In genomic region chr5:112488101-112488776, GRCm38 (mm10) we compare ENCODE assay signal across 32 mouse cellular contexts. TPM values are rescaled to one million over a fixed set of nuclear protein-coding genes. Genes with fewer than 3 reads are reported as not detected.
DNase-seq lines count a peak whose midpoint lies in the region; ATAC-seq and TF ChIP-seq lines count a peak whose summit lies in the region.
"Had no signal": no experiment of that assay in that cellular context is flagged by ENCODE, and none has a peak within 500 bp of the region (broad histone marks: within the 10 kb centered on the region; RNA-seq: fewer than 3 reads in every experiment).

No protein-coding gene starts in this region.

- no peak for TF ChIP-seq POLR2A in brain, embryonic 14.5 days (IDR thresholded peaks at IDR 0.05; ENCODE audit: borderline replicate concordance, extremely low read depth, insufficient read depth, insufficient read length, poor library complexity, severe bottlenecking)

- no peak overlapping the region for H3K4me2 ChIP-seq in forebrain, embryonic 13.5 days
- no peak overlapping the region for H3K4me2 ChIP-seq in forebrain, postnatal 0 days (ENCODE audit: low read depth)
- H3K4me2 ChIP-seq in liver, embryonic 13.5 days = peak overlapping the region; percentile 32; the same call in 1 of the 2 replicates
- H3K4me2 ChIP-seq: limb, embryonic 13.5 days; lung, embryonic 15.5 days; midbrain, embryonic 13.5 days; stomach, embryonic 15.5 days had no signal

- H3K4me1 ChIP-seq in forebrain, embryonic 13.5 days = peaks cover 46% of the 10 kb centered on the region
- peaks cover 10% of the 10 kb centered on the region; the same call in 1 of the 2 replicates for H3K4me1 ChIP-seq in forebrain, postnatal 0 days (ENCODE audit: insufficient read depth)
- peaks cover 27% of the 10 kb centered on the region for H3K4me1 ChIP-seq in liver, embryonic 13.5 days (replicated peaks)
- H3K4me1 ChIP-seq: limb, embryonic 13.5 days; lung, embryonic 15.5 days; stomach, embryonic 15.5 days had no signal

- H3K4me3 ChIP-seq in forebrain, embryonic 13.5 days = no peak overlapping the region
- H3K4me3 ChIP-seq in forebrain, postnatal 0 days (ENCODE audit: low read depth, low read length) = no peak overlapping the region
- no peak overlapping the region for H3K4me3 ChIP-seq in liver, embryonic 13.5 days (replicated peaks)
- H3K4me3 ChIP-seq: heart, adult 2 months; hindbrain, embryonic 10.5 days; limb, embryonic 13.5 days; lung, embryonic 15.5 days; midbrain, embryonic 13.5 days; stomach, embryonic 15.5 days had no signal

- no peak for DNase-seq in forebrain, postnatal 0 days
- peak; percentile 62 for DNase-seq in CD4-positive helper T cell, adult 2 months (ENCODE audit: low read depth, low spot score)
- DNase-seq in brain, embryonic 14.5 days (ENCODE audit: low read depth) = peak; percentile 36
- peak; percentile 27 for DNase-seq in liver, embryonic 13.5 days
- DNase-seq in urinary bladder, postnatal 25 days (ENCODE audit: low spot score) = no peak
- DNase-seq in left cerebral cortex, adult 11 months (ENCODE audit: low spot score) = no peak
- no peak for DNase-seq in cerebellum, postnatal 25 days
- DNase-seq: adrenal gland, adult 2 months; cerebellum, adult 11 months; cerebellum, postnatal 14 days; embryo, embryonic 11 days; gastrocnemius, postnatal 14 days; heart, adult 2 months; lung, postnatal 4 days; right cerebral cortex, postnatal 25 days; thymus, adult 18-20 months; thymus, postnatal 4 days had no signal

- no peak overlapping the region for H3K9ac ChIP-seq in forebrain, embryonic 13.5 days
- H3K9ac ChIP-seq in forebrain, postnatal 0 days = no peak overlapping the region
- 0 out of 2 replicates have a peak overlapping the region, but pooled peaks have one; percentile 26 for H3K9ac ChIP-seq in liver, embryonic 13.5 days
- H3K9ac ChIP-seq: limb, embryonic 13.5 days; lung, embryonic 15.5 days; midbrain, embryonic 13.5 days; stomach, embryonic 15.5 days had no signal

- peak overlapping the region; percentile 10 for H3K27ac ChIP-seq in forebrain, embryonic 13.5 days
- H3K27ac ChIP-seq in forebrain, postnatal 0 days (ENCODE audit: low read depth, low read length) = no peak overlapping the region
- H3K27ac ChIP-seq in liver, embryonic 13.5 days = peak overlapping the region; percentile 83
- H3K27ac ChIP-seq: heart, adult 2 months; hindbrain, embryonic 10.5 days; limb, embryonic 13.5 days; lung, embryonic 15.5 days; midbrain, embryonic 13.5 days; stomach, embryonic 15.5 days had no signal

- H3K36me3 ChIP-seq in forebrain, embryonic 13.5 days (ENCODE audit: poor library complexity, severe bottlenecking) = no peaks in the 10 kb centered on the region
- H3K36me3 ChIP-seq in forebrain, postnatal 0 days (ENCODE audit: insufficient read depth) = no peaks in the 10 kb centered on the region
- no peaks in the 10 kb centered on the region for H3K36me3 ChIP-seq in liver, embryonic 13.5 days
- H3K36me3 ChIP-seq: hindbrain, embryonic 10.5 days; limb, embryonic 13.5 days; lung, embryonic 15.5 days; midbrain, embryonic 13.5 days; stomach, embryonic 15.5 days had no signal

- 42% methylated on average over 8 of the region's 8 CpGs for WGBS in forebrain, embryonic 13.5 days
- WGBS in forebrain, postnatal 0 days = 35% methylated on average over 8 of the region's 8 CpGs
- WGBS in liver, embryonic 13.5 days (ENCODE audit: insufficient replicate concordance) = 45% methylated on average over 8 of the region's 8 CpGs

- no peaks in the 10 kb centered on the region for H3K9me3 ChIP-seq in forebrain, embryonic 13.5 days (replicated peaks)
- no peaks in the 10 kb centered on the region for H3K9me3 ChIP-seq in forebrain, postnatal 0 days (ENCODE audit: low read length)
- no peaks in the 10 kb centered on the region for H3K9me3 ChIP-seq in liver, embryonic 13.5 days (replicated peaks)
- H3K9me3 ChIP-seq: hindbrain, embryonic 10.5 days; limb, embryonic 13.5 days; lung, embryonic 15.5 days; midbrain, embryonic 13.5 days; stomach, embryonic 15.5 days had no signal

- ATAC-seq in forebrain, embryonic 13.5 days = no peak
- ATAC-seq in forebrain, postnatal 0 days = no peak
- ATAC-seq in liver, embryonic 13.5 days (ENCODE audit: low read depth) = peak; percentile 92
- ATAC-seq: midbrain, embryonic 13.5 days had no signal

- TF ChIP-seq CTCF in forebrain, postnatal 0 days (IDR thresholded peaks at IDR 0.05; ENCODE audit: low read depth) = no peak
- no peak for TF ChIP-seq CTCF in brain, embryonic 14.5 days (IDR thresholded peaks at IDR 0.05; ENCODE audit: borderline replicate concordance, extremely low read depth, insufficient read depth, insufficient read length)

- no peaks in the 10 kb centered on the region for H3K27me3 ChIP-seq in forebrain, embryonic 13.5 days
- H3K27me3 ChIP-seq in forebrain, postnatal 0 days (ENCODE audit: insufficient read depth, low read length) = no peaks in the 10 kb centered on the region
- peaks cover 18% of the 10 kb centered on the region for H3K27me3 ChIP-seq in liver, embryonic 13.5 days
- H3K27me3 ChIP-seq: midbrain, embryonic 13.5 days had no signal

RNA-seq across cellular contexts. Expression of gene Gm6588, which starts 39.0 kb away (rescaled TPM):
- polyA plus RNA-seq in forebrain, embryonic 13.5 days (2015; fragmentation: Nextera tagmentation; extraction: Ambion mirVana) = 0.68 and 1.1 TPM in 2 replicates
- total RNA-seq in forebrain, postnatal 0 days (2014; rRNA removed) = not detected in 2 replicates
- 0.11 TPM in 1 of 2 replicates, not detected in the other for polyA plus RNA-seq in forebrain, postnatal 0 days (2015; fragmentation: Nextera tagmentation; extraction: Ambion mirVana)
- polyA plus RNA-seq in brain, embryonic 14.5 days (2012; rRNA removed) = not detected in 2 replicates
- polyA plus RNA-seq in liver, embryonic 13.5 days (2015; fragmentation: Nextera tagmentation; extraction: Ambion mirVana) = not detected in 2 replicates
- total RNA-seq: adrenal gland, adult 2 months; gastrocnemius, postnatal 14 days; heart, adult 2 months; layer of hippocampus, postnatal 14 days; left cerebral cortex, postnatal 14 days; neutrophil, adult 5-6 weeks had no signal
- polyA plus RNA-seq: adrenal gland, adult 2 months; embryonic facial prominence, embryonic 14.5 days; heart, adult 2 months; heart, embryonic 16.5 days; hindbrain, embryonic 10.5 days; intestine, embryonic 14.5 days; kidney, embryonic 14.5 days; large intestine, adult 2 months; lung, embryonic 15.5 days; spleen, adult 2 months had no signal

Comparison
In these comparisons a context has a peak if more than half of its experiments do, and no peak if none do; other contexts are left out.
1. DNase-seq: peak in CD4-positive helper T cell, adult 2 months (single experiment), brain, embryonic 14.5 days (single experiment) and liver, embryonic 13.5 days (single experiment); none in forebrain, postnatal 0 days (single experiment), urinary bladder, postnatal 25 days (single experiment), left cerebral cortex, adult 11 months (single experiment) and cerebellum, postnatal 25 days (0 of 2).